Comparison of ENCODE assay signal across 10 mouse cellular contexts in genomic region chr1:128443890-128444839, GRCm38 (mm10). TPM values are rescaled to one million over a fixed set of nuclear protein-coding genes. Genes with fewer than 3 reads are reported as not detected.
DNase-seq lines count a peak whose midpoint lies in the region; ATAC-seq lines count a peak whose summit lies in the region.
"Had no signal": no experiment of that assay in that cellular context is flagged by ENCODE, and none has a peak within 500 bp of the region (broad histone marks: within the 10 kb centered on the region; RNA-seq: fewer than 3 reads in every experiment).

No protein-coding gene starts in this region.

- H3K27me3 ChIP-seq in liver, embryonic 13.5 days = no peaks in the 10 kb centered on the region
- H3K27me3 ChIP-seq: heart, embryonic 13.5 days had no signal

- H3K9me3 ChIP-seq in liver, embryonic 13.5 days (replicated peaks) = no peaks in the 10 kb centered on the region
- H3K9me3 ChIP-seq: heart, embryonic 13.5 days had no signal

- intact Hi-C loops in heart, postnatal 14 days (cut with DNase I) = no loop called here

- no peak overlapping the region for H3K27ac ChIP-seq in liver, embryonic 13.5 days
- H3K27ac ChIP-seq: heart, embryonic 13.5 days had no signal

- no peak overlapping the region for H3K9ac ChIP-seq in liver, embryonic 13.5 days
- H3K9ac ChIP-seq: heart, embryonic 13.5 days had no signal

- peaks cover 9% of the 10 kb centered on the region for H3K4me1 ChIP-seq in liver, embryonic 13.5 days (replicated peaks)

- no peaks in the 10 kb centered on the region for H3K36me3 ChIP-seq in liver, embryonic 13.5 days
- H3K36me3 ChIP-seq: heart, embryonic 13.5 days had no signal

- 46% methylated on average over 9 of the region's 9 CpGs for WGBS in liver, embryonic 13.5 days (ENCODE audit: insufficient replicate concordance)

- H3K4me3 ChIP-seq in liver, embryonic 13.5 days (replicated peaks) = no peak overlapping the region
- H3K4me3 ChIP-seq: heart, embryonic 13.5 days had no signal

- no peak overlapping the region for H3K4me2 ChIP-seq in liver, embryonic 13.5 days
- H3K4me2 ChIP-seq: heart, embryonic 13.5 days had no signal

- DNase-seq in liver, embryonic 13.5 days = no peak
- no peak for DNase-seq in liver
- DNase-seq in heart, postnatal 14 days = peak; percentile 16 to 33
- peak; percentile 21 for DNase-seq in thymus, postnatal 14 days
- DNase-seq in urinary bladder, postnatal 4 days (ENCODE audit: low spot score in 2 of 2) = no peak
- DNase-seq: cerebellum, postnatal 25 days; kidney, postnatal 25 days had no signal

- 0 out of 2 replicates have a peak, but pooled peaks have one; percentile 20 for ATAC-seq in liver, embryonic 13.5 days (ENCODE audit: low read depth)
- 0 out of 2 replicates have a peak, but pooled peaks have one; percentile 5 for ATAC-seq in common myeloid progenitor, adult 5-6 weeks (replicated peaks; ENCODE audit: low read depth, poor library complexity, severe bottlenecking)
- ATAC-seq in activated CD4-positive, CD25-positive, alpha-beta regulatory T cell, adult 4 months = no peak

RNA-seq across cellular contexts. Expression of gene Dars, which starts 27.0 kb away (rescaled TPM):
- polyA plus RNA-seq in liver, embryonic 13.5 days (2015; fragmentation: Nextera tagmentation; extraction: Ambion mirVana) = 130 and 165 TPM in 2 replicates
- total RNA-seq in common myeloid progenitor, adult 5-6 weeks (2017) = 292 TPM in 2 replicates
- 10 to 100 TPM; 53.1 to 56.4 TPM for total RNA-seq in heart, postnatal 14 days (2021)
- polyA plus RNA-seq in activated CD4-positive, CD25-positive, alpha-beta regulatory T cell, adult 4 months (2017; shearing (Covaris generic)) = 100 to 1,000 TPM; 113 to 153 TPM

Comparison
In these comparisons a context has a peak if more than half of its experiments do, and no peak if none do; other contexts are left out.
1. DNase-seq: peak in heart, postnatal 14 days (2 of 2) and thymus, postnatal 14 days (single experiment); none in liver, embryonic 13.5 days (single experiment), liver (single experiment) and urinary bladder, postnatal 4 days (0 of 2).